Mouse (Mus musculus): ENCODE data around the gene Got1.

GRCm38 (mm10) chr19:43528056-43528587 lies 3.7 kb upstream of the Got1 start:
- TF ChIP-seq CTCF (conservative IDR thresholded peaks at IDR 0.05 in 1 of 2, IDR thresholded peaks at IDR 0.05 in 1 of 2; ENCODE audit: low read depth in 2 of 2, low read length in 2 of 2) (no peak; a peak in 1 of 4 replicates), ELF1 (IDR thresholded peaks at IDR 0.05; ENCODE audit: low read depth, low read length) (no peak), MXI1 (IDR thresholded peaks at IDR 0.05; ENCODE audit: low read depth, low read length) (no peak), IRF4 (IDR thresholded peaks at IDR 0.05; ENCODE audit: low read depth, low read length) (no peak), POLR2A (IDR thresholded peaks at IDR 0.05; ENCODE audit: low read depth, low read length) (no peak), USF1 (IDR thresholded peaks at IDR 0.05; ENCODE audit: low read depth, low read length) (no peak)
